In genomic region chr4:33996382-33996781, GRCm38 (mm10) we compare ENCODE assay signal across 18 mouse cellular contexts. TPM values are rescaled to one million over a fixed set of nuclear protein-coding genes. Genes with fewer than 3 reads are reported as not detected.
"Had no signal": no experiment of that assay in that cellular context is flagged by ENCODE, and none has a peak within 500 bp of the region (broad histone marks: within the 10 kb centered on the region; RNA-seq: fewer than 3 reads in every experiment).

No protein-coding gene starts in this region.

- ATAC-seq: liver, postnatal 0 days; lung, postnatal 0 days; midbrain, embryonic 13.5 days; midbrain, embryonic 15.5 days had no signal

- DNase-seq: liver, postnatal 0 days; lung, adult 2 months; lung, postnatal 14 days; lung, postnatal 36 days; retina, postnatal 1 day; right cerebral cortex, adult 18-20 months; right cerebral cortex, postnatal 25 days; right cerebral cortex, postnatal 4 days; spleen, adult 18-20 months; thymus, adult 2 months; thymus, postnatal 25 days had no signal

RNA-seq across cellular contexts. Expression of gene Spaca1, which starts 53.6 kb away (rescaled TPM):
- total RNA-seq: midbrain, postnatal 0 days; monocyte, adult 5-6 weeks had no signal
- polyA plus RNA-seq: macrophage; small intestine, adult 2 months had no signal
